Mouse (Mus musculus): ENCODE measurements around the gene Ninj2.

DNA sequence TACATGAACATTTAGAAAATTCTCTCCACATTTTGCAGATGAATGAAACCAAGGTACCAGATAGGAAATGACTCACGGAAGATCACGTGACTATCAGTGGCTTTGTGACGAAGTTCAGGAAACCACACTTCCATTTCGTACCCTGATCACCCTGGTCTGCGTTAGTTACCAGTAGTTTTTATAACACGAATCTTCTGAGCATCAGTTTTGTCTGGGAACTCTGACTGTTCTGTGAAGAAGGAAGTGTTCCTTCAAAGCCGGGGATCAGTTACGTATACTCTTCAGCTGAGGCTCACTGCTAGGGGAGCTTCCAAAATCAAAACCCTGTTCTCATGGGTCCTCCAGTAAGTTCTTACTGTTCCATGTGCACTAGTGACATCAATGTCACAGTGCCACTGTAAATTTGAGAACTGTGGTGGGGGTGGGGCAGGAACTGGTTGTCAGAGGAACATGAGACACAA is 10.2 kb upstream of the Ninj2 start:
- no peak for TF ChIP-seq CTCF (IDR thresholded peaks at IDR 0.05; ENCODE audit: low read depth, low read length)
- no peak for TF ChIP-seq POLR2AphosphoS5 (IDR thresholded peaks at IDR 0.05; ENCODE audit: insufficient replicate concordance, low read depth, low read length)

All from G1E (cell line).